Mouse (Mus musculus): Measurements from ENCODE around the gene 2310034G01Rik. TPM values are rescaled to one million over a fixed set of nuclear protein-coding genes. Genes with fewer than 3 reads are reported as not detected.

2310034G01Rik gene
- polyA plus RNA-seq, 1 experiment from 2014 or later, result 0.41 TPM

- H3K27me3 ChIP-seq (replicated peaks), result peaks cover 46% of the 10 kb centered on the region
- peak overlapping the region; percentile 72 for H3K9ac ChIP-seq
- peak overlapping the region; percentile 49; the same call in 1 of the 2 replicates for H3K27ac ChIP-seq
- peak overlapping the region; percentile 52 for H3K4me3 ChIP-seq
- peak overlapping the region; percentile 90 for H3K4me2 ChIP-seq
- peaks cover 65% of the 10 kb centered on the region for H3K4me1 ChIP-seq
- ATAC-seq, result no peak
- 3% methylated on average over 47 of the region's 47 CpGs for WGBS (ENCODE audit: insufficient replicate concordance)
- no peaks in the 10 kb centered on the region for H3K9me3 ChIP-seq (replicated peaks)
- peaks cover 45% of the 10 kb centered on the region for H3K36me3 ChIP-seq
Observed at GRCm38 (mm10) chr19:46308706-46309435, 41.2 kb downstream of the 2310034G01Rik start.

DNA sequence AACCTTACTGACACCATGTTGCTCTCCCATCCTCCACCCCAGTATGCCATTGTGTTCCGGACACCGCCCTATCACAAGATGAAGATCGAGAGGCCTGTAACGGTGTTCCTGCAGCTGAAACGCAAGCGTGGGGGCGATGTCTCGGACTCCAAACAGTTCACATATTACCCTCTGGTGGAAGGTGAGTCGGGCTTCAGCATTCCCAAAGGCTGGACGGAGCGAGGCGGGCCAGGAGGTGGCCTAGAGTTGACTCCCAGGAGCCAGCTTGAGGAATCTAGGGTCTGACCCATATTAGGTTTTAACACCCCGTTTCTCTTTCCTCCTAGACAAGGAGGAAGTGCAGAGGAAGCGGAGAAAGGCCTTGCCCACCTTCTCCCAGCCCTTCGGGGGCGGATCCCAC is 41.8 kb downstream of the 2310034G01Rik start:
- peaks cover 42% of the 10 kb centered on the region for H3K36me3 ChIP-seq
- H3K4me1 ChIP-seq, result peaks cover 63% of the 10 kb centered on the region
- H3K27ac ChIP-seq, result no peak overlapping the region
- peaks cover 41% of the 10 kb centered on the region for H3K27me3 ChIP-seq (replicated peaks)
- H3K4me3 ChIP-seq, result peak overlapping the region; percentile 52; the same call in 1 of the 2 replicates
- ATAC-seq, result no peak
- WGBS (ENCODE audit: insufficient replicate concordance), result 67% methylated on average over 16 of the region's 16 CpGs
- peak overlapping the region; percentile 90 for H3K4me2 ChIP-seq
- no peaks in the 10 kb centered on the region for H3K9me3 ChIP-seq (replicated peaks)
- peak overlapping the region; percentile 72 for H3K9ac ChIP-seq

- Histone ChIP-seq H3K27ac (no peak overlapping the region), H3K9me3 (replicated peaks) (no peaks in the 10 kb centered on the region), H3K9ac (no peak overlapping the region), H3K4me2 (no peak overlapping the region), H3K27me3 (replicated peaks) (peaks cover 39% of the 10 kb centered on the region), H3K36me3 (peaks cover 40% of the 10 kb centered on the region), H3K4me3 (no peak overlapping the region), H3K4me1 (peaks cover 57% of the 10 kb centered on the region)
- ATAC-seq, result no peak
- 80% methylated on average over 16 of the region's 16 CpGs for WGBS (ENCODE audit: insufficient replicate concordance)
Observed at GRCm38 (mm10) chr19:46307781-46308180, 42.3 kb downstream of the 2310034G01Rik start.

DNA sequence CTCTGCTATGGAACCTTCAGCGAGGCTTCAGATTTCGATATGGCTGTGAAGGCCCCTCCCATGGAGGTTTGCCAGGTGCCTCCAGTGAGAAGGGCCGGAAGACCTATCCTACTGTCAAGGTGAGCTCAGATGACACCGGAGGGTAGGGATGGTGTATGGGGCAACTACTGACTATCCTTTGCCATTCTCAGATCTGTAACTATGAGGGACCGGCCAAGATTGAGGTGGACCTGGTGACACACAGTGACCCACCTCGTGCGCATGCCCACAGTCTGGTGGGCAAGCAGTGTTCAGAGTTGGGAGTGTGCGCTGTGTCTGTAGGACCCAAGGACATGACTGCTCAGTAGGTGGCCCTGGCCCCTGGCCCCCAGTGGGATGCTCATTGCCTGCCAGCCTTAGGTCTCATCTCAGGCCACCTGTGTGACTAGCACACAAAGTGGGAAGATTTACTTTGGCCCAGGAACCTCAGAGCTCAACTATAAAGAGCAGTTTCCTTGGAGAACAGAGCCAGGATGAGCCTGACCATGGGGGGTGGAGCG is 43.3 kb downstream of the 2310034G01Rik start:
- no peak overlapping the region for H3K9ac ChIP-seq
- ATAC-seq, result no peak

GRCm38 (mm10) chr19:46306268-46306610 is 43.9 kb downstream of the 2310034G01Rik start:
- Histone ChIP-seq H3K9ac (peak overlapping the region; percentile 76), H3K4me2 (peak overlapping the region; percentile 97), H3K4me1 (peaks cover 48% of the 10 kb centered on the region), H3K9me3 (replicated peaks) (no peaks in the 10 kb centered on the region), H3K27me3 (replicated peaks) (peaks cover 39% of the 10 kb centered on the region), H3K27ac (peak overlapping the region; percentile 83; the same call in 1 of the 2 replicates), H3K4me3 (peak overlapping the region; percentile 71), H3K36me3 (peaks cover 26% of the 10 kb centered on the region)
- ATAC-seq, result no peak
- 58% methylated on average over 5 of the region's 5 CpGs for WGBS (ENCODE audit: insufficient replicate concordance)

More for the DNA sequence above, 43.3 kb downstream of the 2310034G01Rik start:
- 84% methylated on average over 9 of the region's 9 CpGs for WGBS (ENCODE audit: insufficient replicate concordance)
- Histone ChIP-seq H3K4me1 (peaks cover 49% of the 10 kb centered on the region), H3K36me3 (peaks cover 32% of the 10 kb centered on the region), H3K27me3 (replicated peaks) (peaks cover 39% of the 10 kb centered on the region), H3K27ac (no peak overlapping the region), H3K4me2 (peak overlapping the region; percentile 97; the same call in 1 of the 2 replicates), H3K4me3 (no peak overlapping the region), H3K9me3 (replicated peaks) (no peaks in the 10 kb centered on the region)

DNA sequence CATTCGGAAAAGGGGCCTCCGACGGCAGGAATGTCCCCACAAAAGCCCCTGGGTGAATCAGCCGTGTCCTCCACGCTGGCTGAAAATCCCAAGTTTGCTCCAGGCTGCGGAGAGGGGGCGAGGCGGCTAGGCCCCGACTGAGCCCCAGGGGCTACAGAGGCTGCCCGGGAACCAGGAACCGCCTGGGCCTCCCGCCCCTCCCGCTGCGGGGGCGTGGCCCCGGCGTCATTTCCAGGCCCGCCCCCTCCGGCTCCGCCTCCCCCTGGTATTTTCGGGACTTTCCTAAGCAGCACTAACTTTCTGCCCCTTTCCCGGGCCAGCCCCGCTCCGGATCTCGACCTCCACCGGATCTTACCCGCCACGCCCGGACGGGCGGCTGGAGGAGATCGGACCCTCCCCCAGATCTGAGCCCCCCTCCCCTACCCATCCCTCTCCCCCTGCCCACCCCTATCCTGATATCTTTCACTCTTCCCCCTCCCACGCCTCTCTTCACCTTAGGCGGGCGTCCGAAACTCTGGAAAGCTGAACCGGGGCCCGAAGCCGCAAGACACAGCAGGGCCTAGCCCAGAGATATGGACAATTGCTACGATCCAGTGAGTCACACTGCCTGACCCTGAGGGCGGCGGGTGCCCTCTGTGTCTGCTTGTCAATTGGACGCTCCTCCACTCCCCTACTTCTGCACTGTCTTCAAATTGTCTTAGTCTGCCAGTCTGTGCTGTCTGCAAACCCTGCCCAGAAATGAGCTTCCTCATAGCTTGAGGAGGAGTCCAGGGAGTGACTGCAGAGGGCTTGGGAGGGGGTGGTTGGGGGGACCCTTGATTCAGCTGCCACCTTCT is 44.5 kb downstream of the 2310034G01Rik start:
- peaks cover 48% of the 10 kb centered on the region for H3K4me1 ChIP-seq
- WGBS (ENCODE audit: insufficient replicate concordance), result under 1% methylated on average over 43 of the region's 43 CpGs
- H3K27ac ChIP-seq, result peak overlapping the region; percentile 83
- H3K9me3 ChIP-seq (replicated peaks), result no peaks in the 10 kb centered on the region
- peaks cover 37% of the 10 kb centered on the region for H3K27me3 ChIP-seq (replicated peaks)
- peak overlapping the region; percentile 76 for H3K9ac ChIP-seq
- ATAC-seq, result peak; percentile 77
- peak overlapping the region; percentile 97 for H3K4me2 ChIP-seq
- H3K36me3 ChIP-seq, result peaks cover 20% of the 10 kb centered on the region
- peak overlapping the region; percentile 71 for H3K4me3 ChIP-seq

GRCm38 (mm10) chr19:46304908-46305333 is 45.2 kb downstream of the 2310034G01Rik start:
- Histone ChIP-seq H3K4me2 (peak overlapping the region; percentile 97), H3K4me1 (peaks cover 47% of the 10 kb centered on the region), H3K4me3 (peak overlapping the region; percentile 71), H3K27ac (peak overlapping the region; percentile 83), H3K36me3 (peaks cover 13% of the 10 kb centered on the region), H3K9ac (peak overlapping the region; percentile 76), H3K27me3 (replicated peaks) (peaks cover 35% of the 10 kb centered on the region), H3K9me3 (replicated peaks) (no peaks in the 10 kb centered on the region)
- ATAC-seq, result peak; percentile 40
- under 1% methylated on average over 34 of the region's 34 CpGs for WGBS (ENCODE audit: insufficient replicate concordance)

- peak within 1 kb of the TSS; percentile 71 for H3K4me3 ChIP-seq
- under 1% methylated on average over 39 of the region's 39 CpGs for WGBS (ENCODE audit: insufficient replicate concordance)
- ATAC-seq, result peak; percentile 89
Observed at GRCm38 (mm10) chr19:46304216-46304841, 45.8 kb downstream of the 2310034G01Rik start, which contains the start of gene Nfkb2. TSS of gene Nfkb2 (plus strand) at chr19:46304320.

GRCm38 (mm10) chr19:46303251-46304215 is 46.6 kb downstream of the 2310034G01Rik start:
- H3K27me3 ChIP-seq (replicated peaks), result peaks cover 29% of the 10 kb centered on the region
- H3K9me3 ChIP-seq (replicated peaks), result no peaks in the 10 kb centered on the region
- peak overlapping the region; percentile 83; the same call in 1 of the 2 replicates for H3K27ac ChIP-seq
- H3K4me1 ChIP-seq, result peaks cover 34% of the 10 kb centered on the region
- 57% methylated on average over 18 of the region's 18 CpGs for WGBS (ENCODE audit: insufficient replicate concordance)
- peaks cover 7% of the 10 kb centered on the region; the same call in 1 of the 2 replicates for H3K36me3 ChIP-seq
- ATAC-seq, result no peak
- peak overlapping the region; percentile 76; the same call in 1 of the 2 replicates for H3K9ac ChIP-seq
- peak overlapping the region; percentile 97 for H3K4me2 ChIP-seq
- H3K4me3 ChIP-seq, result peak overlapping the region; percentile 71

More at GRCm38 (mm10) chr19:46304216-46304841, 45.8 kb downstream of the 2310034G01Rik start, which contains the start of gene Nfkb2:
- peaks cover 41% of the 10 kb centered on the region for H3K4me1 ChIP-seq
- H3K9ac ChIP-seq, result peak within 1 kb of the TSS; percentile 76
- peak within 1 kb of the TSS; percentile 83 for H3K27ac ChIP-seq
- H3K36me3 ChIP-seq, result peaks cover 7% of the 10 kb centered on the region; the same call in 1 of the 2 replicates
- H3K4me2 ChIP-seq, result peak within 1 kb of the TSS; percentile 97
- no peaks in the 10 kb centered on the region for H3K9me3 ChIP-seq (replicated peaks)
- H3K27me3 ChIP-seq (replicated peaks), result peaks cover 32% of the 10 kb centered on the region

- no peak overlapping the region for H3K4me3 ChIP-seq
- H3K27me3 ChIP-seq (replicated peaks), result peaks cover 24% of the 10 kb centered on the region
- H3K9ac ChIP-seq, result no peak overlapping the region
- no peaks in the 10 kb centered on the region for H3K9me3 ChIP-seq (replicated peaks)
- H3K36me3 ChIP-seq, result peaks cover 4% of the 10 kb centered on the region; the same call in 1 of the 2 replicates
- no peak overlapping the region for H3K4me2 ChIP-seq
- ATAC-seq, result no peak
- WGBS (ENCODE audit: insufficient replicate concordance), result 78% methylated on average over 4 of the region's 4 CpGs
- peaks cover 30% of the 10 kb centered on the region for H3K4me1 ChIP-seq
- H3K27ac ChIP-seq, result no peak overlapping the region
Observed at GRCm38 (mm10) chr19:46302551-46302950, 47.6 kb downstream of the 2310034G01Rik start.

Data from liver, embryonic 12.5 days (tissue).